Mouse (Mus musculus) CH12.LX (cell line): ENCODE measurements around the gene Afp. TPM values are rescaled to one million over a fixed set of nuclear protein-coding genes. Genes with fewer than 3 reads are reported as not detected.

Source experiments
- DNase-seq: peaks from one replicate; pipeline ENCODE4 v3.0.0-alpha.2; 2013; ENCODE audit errors: extremely low read depth
- H3K27ac ChIP-seq: 2 replicates; pipeline ENCODE4 v1.5.1; 2012; ENCODE audit warnings: low read depth, mild to moderate bottlenecking, control low read depth, moderate library complexity; ENCODE audit not compliant: insufficient read depth
- H3K27me3 ChIP-seq: replicated peaks from 2 replicates; pipeline ENCODE3; 2012; ENCODE audit warnings: inconsistent platforms
- H3K36me3 ChIP-seq, 2 experiments: replicated peaks in 1 of 2; 2 replicates each; pipeline versions ENCODE3 to v1.6.1; 2012; ENCODE audit warnings: inconsistent platforms in 1 of 2, low read length in 1 of 2, mild to moderate bottlenecking in 1 of 2, mixed read lengths in 1 of 2, moderate library complexity in 1 of 2; ENCODE audit not compliant: control insufficient read depth in 1 of 2, insufficient read depth in 1 of 2
- H3K4me1 ChIP-seq, 2 experiments: 2 replicates each; pipeline ENCODE4 v1.6.1; 2012; ENCODE audit warnings: inconsistent platforms in 1 of 2, moderate library complexity in 1 of 2; ENCODE audit not compliant: insufficient read depth in 2 of 2, control insufficient read depth in 1 of 2
- H3K4me2 ChIP-seq: 2 replicates; pipeline ENCODE4 v1.6.1; 2012; ENCODE audit warnings: low read depth, mild to moderate bottlenecking, control low read depth; ENCODE audit not compliant: poor library complexity, insufficient read depth, severe bottlenecking
- H3K4me3 ChIP-seq, 3 experiments: fragments of 150-350 bp in 1 of 3; sonication (generic) in 1 of 3; replicated peaks in 1 of 3; 2 replicates each; pipeline versions ENCODE3 to v1.5.1; 2011 to 2012; ENCODE audit warnings: low read depth in 2 of 3, low read length in 2 of 3, mild to moderate bottlenecking in 2 of 3, moderate library complexity in 2 of 3, control low read depth in 1 of 3, improper control_type of control experiment in 1 of 3, inconsistent platforms in 1 of 3, mixed read lengths in 1 of 3; ENCODE audit not compliant: poor library complexity in 1 of 3
- H3K79me2 ChIP-seq: replicated peaks from 2 replicates; pipeline ENCODE4 v1.6.1; 2012; ENCODE audit warnings: mild to moderate bottlenecking, moderate library complexity; ENCODE audit not compliant: control insufficient read depth, poor library complexity, insufficient read depth, severe bottlenecking; ENCODE audit errors: extremely low read depth
- H3K9ac ChIP-seq: 2 replicates; pipeline ENCODE4 v1.6.1; 2012; ENCODE audit warnings: low read depth, mild to moderate bottlenecking, control low read depth, moderate library complexity; ENCODE audit not compliant: insufficient read depth
- H3K9me3 ChIP-seq: replicated peaks from 2 replicates; pipeline ENCODE3; 2012; ENCODE audit warnings: low read length, inconsistent platforms, mixed read lengths
- CHD1 ChIP-seq: IDR thresholded peaks from 2 replicates; pipeline ENCODE4 v1.6.1; 2012; ENCODE audit warnings: low read depth, low read length, improper control_type of control experiment, inconsistent platforms
- CHD2 ChIP-seq: IDR thresholded peaks from 2 replicates; pipeline ENCODE4 v1.6.1; 2011; ENCODE audit warnings: low read length, improper control_type of control experiment
- ELF1 ChIP-seq: IDR thresholded peaks from 2 replicates; pipeline ENCODE4 v1.6.1; 2014; ENCODE audit warnings: low read depth, mild to moderate bottlenecking, inconsistent platforms, low read length, improper control_type of control experiment
- GABPA ChIP-seq: IDR thresholded peaks from 2 replicates; pipeline ENCODE4 v1.6.1; 2012; ENCODE audit warnings: low read depth, low read length, improper control_type of control experiment, inconsistent platforms; ENCODE audit not compliant: insufficient replicate concordance
- IRF4 ChIP-seq: IDR thresholded peaks from 2 replicates; pipeline ENCODE4 v1.6.1; 2014; ENCODE audit warnings: low read depth, mild to moderate bottlenecking, inconsistent platforms, low read length, improper control_type of control experiment
- MEF2A ChIP-seq: IDR thresholded peaks from 2 replicates; pipeline ENCODE4 v1.6.1; 2014; ENCODE audit warnings: low read depth, mild to moderate bottlenecking, inconsistent platforms, low read length, improper control_type of control experiment, borderline replicate concordance
- NRF1 ChIP-seq: IDR thresholded peaks from 2 replicates; pipeline ENCODE4 v1.6.1; 2014; ENCODE audit warnings: low read depth, mild to moderate bottlenecking, inconsistent platforms, low read length, improper control_type of control experiment, moderate library complexity
- PAX5 ChIP-seq: IDR thresholded peaks from 2 replicates; pipeline ENCODE4 v1.6.1; 2012; ENCODE audit warnings: low read length, inconsistent platforms, mixed read lengths
- SIN3A ChIP-seq: IDR thresholded peaks from 2 replicates; pipeline ENCODE4 v1.6.1; 2012; ENCODE audit warnings: low read length, improper control_type of control experiment, inconsistent platforms
- TBP ChIP-seq: conservative IDR thresholded peaks from 2 replicates; pipeline ENCODE4 v1.6.1; 2011; ENCODE audit warnings: low read depth, low read length, improper control_type of control experiment
- TCF12 ChIP-seq: IDR thresholded peaks from 2 replicates; pipeline ENCODE4 v1.6.1; 2014; ENCODE audit warnings: low read depth, mild to moderate bottlenecking, inconsistent platforms, low read length, improper control_type of control experiment
- ZC3H11A ChIP-seq: IDR thresholded peaks from 2 replicates; pipeline ENCODE4 v1.6.1; 2012; ENCODE audit warnings: low read depth, mild to moderate bottlenecking, inconsistent platforms, low read length, improper control_type of control experiment
- ZMIZ1 ChIP-seq: IDR thresholded peaks from 2 replicates; pipeline ENCODE4 v1.6.1; 2012; ENCODE audit warnings: low read depth, mild to moderate bottlenecking, inconsistent platforms, low read length, improper control_type of control experiment
- dilution Hi-C: fragments of 300-500 bp; cut with MboI; formaldehyde crosslinking; loops from 2 replicates; pipeline ENCODE4 v1.14.3; 2020; ENCODE audit warnings: low sequenced_read_pairs; ENCODE audit not compliant: extremely low pct_unique_long_range_greater_than_20kb, extremely low pct_ligation_motif_present
- in situ Hi-C: fragments of 300-500 bp; cut with MboI; formaldehyde crosslinking; loops from 3 replicates; pipeline ENCODE4 v1.14.3; 2019; ENCODE audit warnings: low sequenced_read_pairs, low pct_ligation_motif_present, low pct_unique_long_range_greater_than_20kb, mixed read lengths
- polyA plus RNA-seq: library from polyadenylated mRNA; unstranded; fragments of >175 nt; gene quantifications from 2 replicates; pipeline ENCODE4 v1.2.1, GENCODE M21; 2012; ENCODE audit warnings: low read depth; ENCODE audit not compliant: insufficient read length
- total RNA-seq, 2 experiments: library from RNA; depleted of rRNA; stranded (reverse); fragments of 300-350 nt in 1 of 2; fragments of >200 nt in 1 of 2; gene quantifications; 2 replicates each; pipeline ENCODE4 v1.2.3; 2012 to 2014

Gene Afp
- total and polyA plus RNA-seq, 3 experiments: 12.5 to 19.8 (median 15.9) TPM

DNA sequence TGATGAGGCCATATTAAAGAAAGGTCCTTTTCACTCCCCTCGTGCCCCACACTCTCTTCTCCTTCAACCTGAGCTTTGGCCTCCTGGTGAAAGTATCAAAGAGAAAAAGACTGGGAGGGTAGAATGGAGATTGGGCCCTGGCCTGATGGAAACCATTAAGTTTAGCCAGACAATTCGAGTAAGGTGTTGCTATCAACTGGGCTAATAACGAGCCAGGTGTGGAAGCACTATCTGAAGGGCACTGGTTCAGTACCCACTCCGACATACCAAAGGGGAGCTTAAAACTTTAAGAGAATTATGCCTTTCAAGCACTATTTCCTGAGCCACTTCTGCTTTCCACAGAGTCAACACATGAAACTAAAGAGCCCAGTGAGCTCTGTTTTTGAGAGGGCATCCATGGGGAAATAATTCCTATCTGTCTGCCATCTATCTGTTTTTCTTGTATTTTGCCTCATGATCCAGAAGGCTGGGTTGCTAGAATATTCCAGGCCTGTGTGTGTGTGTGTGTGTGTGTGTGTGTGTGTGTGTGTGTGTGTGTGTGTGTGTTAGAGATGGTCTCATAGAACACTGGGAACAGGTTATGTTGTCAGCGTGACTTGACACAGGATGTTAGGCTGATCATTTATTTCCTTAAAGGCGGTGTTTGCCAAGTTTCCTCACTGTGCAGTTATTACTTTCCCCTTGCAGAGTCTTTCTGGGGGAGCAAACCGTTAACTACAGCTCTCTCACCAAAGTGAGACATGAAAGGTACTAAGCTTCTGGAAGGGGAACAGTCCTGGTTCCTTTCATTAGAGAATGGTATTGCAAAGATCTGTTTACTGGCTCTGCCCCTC lies 13.0 kb upstream of the Afp start:
- no peak overlapping the region for H3K27ac ChIP-seq
- DNase-seq: no peak
- in situ Hi-C loops (loop anchor here (25.0 kb wide), 1 partner anchor 265 kb away; the partner anchor contains the start of gene Cox18), dilution Hi-C loops (no loop called here)
- no peak overlapping the region for H3K9ac ChIP-seq
- no peak for TF ChIP-seq NRF1
- TF ChIP-seq SIN3A: no peak
- no peak for TF ChIP-seq PAX5
- no peaks in the 10 kb centered on the region for H3K27me3 ChIP-seq
- H3K79me2 ChIP-seq: no peaks in the 10 kb centered on the region
- H3K9me3 ChIP-seq: no peaks in the 10 kb centered on the region
- H3K4me2 ChIP-seq: no peak overlapping the region
- H3K36me3 ChIP-seq: no peaks in the 10 kb centered on the region
- no peak overlapping the region for H3K4me3 ChIP-seq
- H3K4me1 ChIP-seq: peaks cover 5 to 18% of the 10 kb centered on the region in 2 experiments

GRCm38 (mm10) chr5:90478886-90479285 lies 11.7 kb upstream of the Afp start:
- dilution Hi-C loops: no loop called here
- Histone ChIP-seq H3K4me1 (peaks cover 5 to 18% of the 10 kb centered on the region in 2 experiments), H3K9ac (no peak overlapping the region), H3K4me3 (no peak overlapping the region), H3K79me2 (no peaks in the 10 kb centered on the region), H3K36me3 (no peaks in the 10 kb centered on the region), H3K4me2 (no peak overlapping the region), H3K9me3 (no peaks in the 10 kb centered on the region), H3K27ac (no peak overlapping the region), H3K27me3 (no peaks in the 10 kb centered on the region)
- in situ Hi-C loops: loop anchor here (25.0 kb wide), 1 partner anchor 267 kb away; the partner anchor contains the start of gene Cox18
- DNase-seq: no peak
- no peak for TF ChIP-seq NRF1
- TF ChIP-seq ZMIZ1: no peak
- TF ChIP-seq CHD2: no peak
- no peak for TF ChIP-seq TCF12
- TF ChIP-seq GABPA: no peak
- TF ChIP-seq ZC3H11A: no peak
- TF ChIP-seq ELF1: no peak
- no peak for TF ChIP-seq CHD1
- no peak for TF ChIP-seq MEF2A
- no peak for TF ChIP-seq IRF4
- TF ChIP-seq TBP: no peak
